Comparison of ENCODE assay signal across 22 mouse cellular contexts in genomic region chr13:64253697-64254096, GRCm38 (mm10).
"Had no signal": no experiment of that assay in that cellular context is flagged by ENCODE, and none has a peak within 500 bp of the region (broad histone marks: within the 10 kb centered on the region; RNA-seq: fewer than 3 reads in every experiment).

No protein-coding gene starts in this region.

- H3K27me3 ChIP-seq: liver, embryonic 13.5 days; liver, embryonic 15.5 days; lung, embryonic 15.5 days; midbrain, embryonic 15.5 days; neural tube, embryonic 13.5 days; neural tube, embryonic 15.5 days had no signal

- DNase-seq: liver, embryonic 13.5 days; liver, postnatal 0 days; lung, adult 2 months; lung, postnatal 14 days; lung, postnatal 4 days; retina, postnatal 1 day; right cerebral cortex, adult 18-20 months; right cerebral cortex, postnatal 25 days; right cerebral cortex, postnatal 4 days; spleen, adult 18-20 months; thymus, adult 18-20 months; thymus, postnatal 14 days; thymus, postnatal 36 days had no signal

- H3K9me3 ChIP-seq: liver, embryonic 13.5 days; liver, embryonic 15.5 days; lung, embryonic 15.5 days; midbrain, embryonic 10.5 days; midbrain, embryonic 12.5 days; midbrain, embryonic 15.5 days; neural tube, embryonic 13.5 days; neural tube, embryonic 15.5 days had no signal

- ATAC-seq: liver, postnatal 0 days; lung, postnatal 0 days; midbrain, embryonic 15.5 days had no signal

- H3K9ac ChIP-seq: liver, embryonic 13.5 days; liver, embryonic 15.5 days; liver, postnatal 0 days; lung, embryonic 15.5 days; midbrain, embryonic 12.5 days; midbrain, embryonic 15.5 days; neural tube, embryonic 13.5 days; neural tube, embryonic 15.5 days had no signal

- H3K4me3 ChIP-seq: liver, embryonic 13.5 days; liver, embryonic 15.5 days; lung, embryonic 15.5 days; midbrain, embryonic 10.5 days; midbrain, embryonic 12.5 days; midbrain, embryonic 15.5 days; myocyte; neural tube, embryonic 13.5 days; neural tube, embryonic 15.5 days had no signal

- H3K27ac ChIP-seq: liver, embryonic 13.5 days; liver, embryonic 15.5 days; lung, embryonic 15.5 days; midbrain, embryonic 10.5 days; midbrain, embryonic 12.5 days; midbrain, embryonic 15.5 days; neural tube, embryonic 13.5 days; neural tube, embryonic 15.5 days had no signal

- H3K36me3 ChIP-seq: liver, embryonic 13.5 days; liver, embryonic 15.5 days; lung, embryonic 15.5 days; midbrain, embryonic 10.5 days; midbrain, embryonic 12.5 days; midbrain, embryonic 15.5 days; neural tube, embryonic 13.5 days; neural tube, embryonic 15.5 days had no signal

- H3K4me2 ChIP-seq: liver, embryonic 13.5 days; liver, embryonic 15.5 days; lung, embryonic 15.5 days; midbrain, embryonic 12.5 days; midbrain, embryonic 15.5 days; neural tube, embryonic 13.5 days; neural tube, embryonic 15.5 days had no signal
